Mouse (Mus musculus): ENCODE results near the gene Mrps24.

The Mrps24 gene

GRCm38 (mm10) chr11:5706874-5707529 lies 8.5 kb downstream of the Mrps24 start:
- in situ Hi-C loops (cut with MboI, MseI) = loop anchor here (5.0 kb wide), 1 partner anchor 80 kb away; the partner anchor contains the start of gene Dbnl

GRCm38 (mm10) chr11:5705972-5706371 lies 9.5 kb downstream of the Mrps24 start:
- in situ Hi-C loops (cut with MboI, MseI) = loop anchor here (5.0 kb wide), 1 partner anchor 81 kb away; the partner anchor contains the start of gene Dbnl

GRCm38 (mm10) chr11:5703341-5703740 lies 12.1 kb downstream of the Mrps24 start:
- in situ Hi-C loops (cut with MboI, MseI) = no loop called here

GRCm38 (mm10) chr11:5702957-5703332 lies 12.5 kb downstream of the Mrps24 start:
- in situ Hi-C loops (cut with MboI, MseI) = no loop called here

GRCm38 (mm10) chr11:5702271-5702956 lies 13.1 kb downstream of the Mrps24 start:
- in situ Hi-C loops (cut with MboI, MseI) = no loop called here

- in situ Hi-C loops (cut with MboI, MseI) = no loop called here
Observed at GRCm38 (mm10) chr11:5701821-5702220, 13.7 kb downstream of the Mrps24 start.

- in situ Hi-C loops (cut with MboI, MseI) = no loop called here
Observed at GRCm38 (mm10) chr11:5701300-5701699, 14.2 kb downstream of the Mrps24 start.

GRCm38 (mm10) chr11:5700808-5701207 lies 14.7 kb downstream of the Mrps24 start:
- in situ Hi-C loops (cut with MboI, MseI) = no loop called here

- in situ Hi-C loops (cut with MboI, MseI) = no loop called here
Observed at GRCm38 (mm10) chr11:5691775-5692174, 23.7 kb downstream of the Mrps24 start.

GRCm38 (mm10) chr11:5684283-5684682 lies 31.2 kb downstream of the Mrps24 start:
- in situ Hi-C loops (cut with MboI, MseI) = no loop called here

- in situ Hi-C loops (cut with MboI, MseI) = no loop called here
Observed at GRCm38 (mm10) chr11:5682541-5682940, 32.9 kb downstream of the Mrps24 start.

Data from T-helper 2 cell (primary cell).